Mouse (Mus musculus) gastrocnemius, adult 18-20 months (tissue): ENCODE measurements around the gene Cyp2j8. TPM values are rescaled to one million over a fixed set of nuclear protein-coding genes. Genes with fewer than 3 reads are reported as not detected.
A peak's percentile ranks its signal among the peaks of the same experiment; 100 is the strongest.
"Not testable (repeated sequence)": the region's sequence is repeated elsewhere in the genome, so short reads cannot be mapped to it uniquely, and the experiment has no call there.

Experiments used
- DNase-seq: peaks from one replicate; pipeline ENCODE4 v3.0.0; 2021; ENCODE audit warnings: low spot score
- long read RNA-seq, 2 experiments: library from polyadenylated mRNA; stranded (forward); transcript quantifications; one replicate each; pipeline ENCODE4 v2.0.0; 2021
- total RNA-seq, 2 experiments: library from RNA; stranded (reverse); gene quantifications; 2 replicates each; pipeline ENCODE4 v1.2.3; 2021

Gene Cyp2j8
- not detected for total RNA-seq
- long read RNA-seq, experiment 1 = 0 reads
- long read RNA-seq, experiment 2 = 0 reads

DNA sequence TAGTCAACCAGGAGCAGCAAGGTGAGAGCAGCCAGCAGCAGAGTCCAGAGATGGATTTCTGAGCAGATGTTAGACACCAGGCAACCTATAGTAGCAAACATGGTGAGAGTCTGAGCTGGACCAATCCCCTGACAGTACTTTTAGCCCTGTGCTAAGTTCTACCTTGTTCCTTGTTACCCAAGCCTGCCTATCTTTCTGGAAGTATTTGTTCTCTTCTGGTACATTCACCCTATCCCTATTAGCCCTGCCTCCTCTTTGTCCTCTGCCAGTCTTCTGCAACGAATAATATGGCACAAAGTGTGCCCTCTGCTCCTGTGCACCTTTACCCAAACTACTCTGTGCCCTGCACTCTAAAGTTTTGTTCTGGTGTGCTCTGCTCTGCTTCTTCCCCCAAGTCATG, at the start of gene Cyp2j8:
Cyp2j8 (minus strand) TSS at position 101 of the 400 bp plus-strand sequence.
- DNase-seq = no peak

DNA sequence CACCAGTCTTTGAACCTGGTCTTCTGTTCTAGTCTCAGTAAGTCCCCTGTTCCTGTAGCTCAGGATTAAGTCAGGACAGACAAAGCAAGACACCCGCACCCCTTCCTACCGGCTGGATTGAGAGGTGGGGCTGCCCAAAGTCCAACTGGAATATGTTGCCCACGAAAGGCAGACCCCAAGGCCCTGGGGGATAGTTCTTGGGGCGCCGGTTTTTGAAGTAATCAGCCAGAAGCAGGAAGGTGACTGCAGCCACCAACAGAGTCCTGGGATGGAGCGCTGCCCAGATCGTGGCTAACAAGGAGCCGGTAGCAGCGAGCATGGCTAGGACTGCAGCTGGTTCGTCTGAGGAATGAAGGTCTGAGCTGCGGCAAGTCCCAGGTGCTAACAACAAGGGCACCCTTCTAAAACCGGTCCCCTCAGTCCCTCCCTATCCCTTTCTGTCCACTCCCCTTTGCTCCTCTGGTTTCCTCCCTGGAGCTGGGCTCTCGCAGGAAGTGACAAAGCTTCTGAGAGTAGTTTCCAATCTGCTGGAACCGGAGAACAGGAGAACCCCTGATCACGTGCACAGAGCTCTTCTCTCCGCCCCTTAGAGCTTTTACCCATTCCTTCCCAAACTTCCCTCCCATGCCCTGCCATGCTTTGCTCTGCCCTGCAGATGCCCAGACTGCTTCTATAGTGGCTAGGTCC, 46.1 kb upstream of the Cyp2j8 start, which contains the start of gene Cyp2j6:
Cyp2j6 (minus strand) TSS at position 529 of the 687 bp plus-strand sequence.
- DNase-seq = peak; percentile 34

DNA sequence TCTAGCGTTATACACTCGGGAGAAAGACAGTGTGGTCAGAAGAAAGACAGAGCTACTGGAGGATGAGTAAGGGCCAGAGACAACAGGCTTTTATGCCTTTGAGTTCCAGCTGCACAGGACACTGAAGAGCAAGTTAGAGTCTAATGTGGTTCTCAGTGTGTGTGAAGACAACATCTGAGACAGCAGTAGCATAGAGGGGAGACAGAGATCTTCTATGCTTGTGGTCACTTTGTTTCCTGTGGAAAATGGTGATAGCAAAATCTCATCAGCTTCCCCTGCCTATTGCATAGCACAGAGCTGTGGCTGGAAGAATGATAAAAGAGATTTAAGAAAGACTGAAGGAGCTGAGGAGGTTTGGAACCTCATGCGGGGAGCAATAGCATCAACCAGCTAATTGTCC, 44.4 kb upstream of the Cyp2j8 start:
- no peak for DNase-seq

DNA sequence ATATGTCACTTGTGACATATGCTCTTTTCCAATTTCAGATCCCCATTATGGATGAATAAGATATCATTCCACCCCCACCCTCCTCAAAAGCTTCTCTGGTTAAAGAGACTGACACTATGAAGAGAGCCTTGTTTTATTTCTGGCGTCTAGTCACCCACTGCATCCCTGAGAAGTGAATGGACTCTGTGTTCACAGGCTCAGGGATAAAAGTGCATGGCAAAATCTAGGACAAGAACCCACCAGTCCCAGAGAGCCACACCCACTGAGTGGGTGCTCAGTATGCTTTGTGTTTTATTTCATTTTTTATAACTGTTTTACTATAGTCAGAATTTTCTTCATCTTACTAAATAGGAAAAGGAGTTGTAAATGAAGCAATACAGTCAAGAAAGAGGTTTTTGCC, 38.8 kb upstream of the Cyp2j8 start:
- no peak for DNase-seq

DNA sequence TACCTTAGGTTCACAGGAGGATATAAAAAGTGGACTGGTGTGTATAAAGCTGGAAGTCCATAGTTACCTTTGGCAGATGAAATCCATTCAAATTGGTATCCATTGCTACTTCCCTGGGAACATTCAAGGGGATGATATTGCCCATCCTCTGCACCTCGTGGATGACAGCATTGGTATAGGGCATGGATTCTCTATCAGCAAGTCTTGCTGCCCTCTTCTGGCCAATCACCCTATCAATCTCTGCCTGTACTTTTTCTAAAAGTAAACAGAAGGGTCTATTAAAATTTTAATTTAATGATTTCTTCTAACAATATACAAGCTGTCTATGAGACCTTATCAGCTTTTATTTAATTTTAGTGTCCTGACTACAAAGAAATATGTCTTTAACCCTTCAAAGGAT, 18.6 kb upstream of the Cyp2j8 start:
- no peak for DNase-seq

DNA sequence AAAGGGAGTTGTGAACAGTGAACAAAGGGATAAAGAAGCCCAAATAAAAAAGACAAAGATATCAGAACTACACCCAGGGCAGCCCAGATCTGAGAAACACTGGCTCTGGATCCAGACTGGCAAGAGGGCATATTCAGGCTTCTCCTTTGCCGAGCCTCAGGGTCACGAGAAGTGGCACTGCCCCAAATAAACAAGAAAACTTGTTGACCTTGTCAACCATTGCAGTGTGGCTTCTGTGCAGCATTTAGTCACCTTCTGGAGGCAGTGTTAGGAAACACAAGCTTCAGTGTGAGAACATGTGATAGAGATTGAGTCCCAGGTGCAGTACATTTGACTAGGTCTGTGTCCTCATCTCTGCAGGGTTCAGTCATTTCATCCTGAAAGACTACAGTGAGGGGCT, 15.1 kb upstream of the Cyp2j8 start:
- no peak for DNase-seq

DNA sequence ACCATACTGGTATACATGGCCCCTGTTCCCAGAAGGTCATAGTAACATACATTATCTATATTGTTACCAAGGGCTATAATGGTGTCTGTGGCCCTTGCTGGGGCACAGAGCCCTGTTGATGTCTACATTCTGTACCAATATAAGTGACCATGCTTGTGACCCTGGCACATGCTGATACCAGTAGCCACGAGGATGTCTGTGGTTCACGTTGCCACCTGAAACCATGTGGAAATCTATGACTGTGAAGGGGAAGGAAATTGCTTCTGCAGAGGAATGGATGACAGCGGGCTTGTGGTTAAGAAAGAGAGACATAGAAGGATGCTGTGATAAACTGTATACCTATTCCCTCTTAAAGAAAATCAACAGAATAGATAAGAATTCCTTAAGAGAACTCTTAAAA, 2.9 kb upstream of the Cyp2j8 start:
- DNase-seq = no peak

DNA sequence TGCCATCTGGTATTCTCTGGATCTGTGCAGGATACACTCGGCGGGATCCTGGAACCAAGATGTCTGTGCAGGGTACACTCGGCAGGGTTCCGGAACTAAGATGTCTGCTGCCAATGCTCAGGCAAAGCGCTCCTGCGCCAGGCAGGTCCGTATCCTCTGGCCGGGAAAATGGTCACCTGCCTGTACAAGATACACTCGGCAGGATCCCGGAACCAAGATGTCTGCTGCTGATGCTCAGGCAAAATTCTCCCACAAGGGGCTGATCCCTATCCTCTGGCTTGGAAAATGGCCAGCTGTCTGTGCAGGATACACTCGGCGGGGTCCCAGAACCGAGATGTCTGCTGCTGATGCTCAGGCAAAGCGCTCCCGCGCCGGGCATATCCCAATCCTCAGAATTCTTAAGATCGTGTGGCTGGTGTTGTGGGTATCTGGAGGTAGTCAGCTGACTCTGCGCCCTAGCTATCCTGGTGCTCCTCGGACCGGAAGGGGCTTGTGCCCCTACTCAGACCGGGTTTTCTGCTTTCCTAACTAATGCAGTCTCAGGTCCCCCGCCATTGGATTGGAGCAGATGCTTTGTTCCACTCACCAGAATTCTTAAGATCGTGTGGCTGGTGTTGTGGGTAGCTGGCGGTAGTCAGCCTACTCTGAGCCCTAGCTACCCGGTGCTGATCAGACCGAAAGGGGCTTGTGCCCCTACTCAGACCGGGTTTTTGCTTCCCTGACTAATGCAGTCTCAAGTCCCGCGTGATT, 43.7 kb downstream of the Cyp2j8 start:
- DNase-seq = not testable (repeated sequence)

Other genes with a start within 250 kb of the Cyp2j8 start
- gene Cyp2j11, start 158.7 kb downstream of the Cyp2j8 start, total RNA-seq = not detected
- gene Cyp2j6, start 46.3 kb upstream of the Cyp2j8 start, total RNA-seq = 1 to 10 TPM; 1.3 TPM
- under 1 TPM; 0.69 to 0.80 TPM for gene Cyp2j9, start 84.2 kb upstream of the Cyp2j8 start, total RNA-seq
- gene Cyp2j5, start 156.8 kb upstream of the Cyp2j8 start, total RNA-seq = under 1 TPM in 1 of 2 experiments, not detected in 1; 0.09 TPM